Mouse (Mus musculus) erythroblast, embryonic 14.5 days (primary cell): ENCODE data around the gene Bcas3.

Source experiments
- GATA1 ChIP-seq: IDR thresholded peaks from 2 replicates; pipeline ENCODE4 v1.6.1; 2012; ENCODE audit warnings: low read length, inconsistent platforms, mixed read lengths
- TAL1 ChIP-seq: IDR thresholded peaks from 3 replicates; pipeline ENCODE4 v1.6.1; 2012; ENCODE audit warnings: low read length, inconsistent platforms, mixed read lengths

DNA sequence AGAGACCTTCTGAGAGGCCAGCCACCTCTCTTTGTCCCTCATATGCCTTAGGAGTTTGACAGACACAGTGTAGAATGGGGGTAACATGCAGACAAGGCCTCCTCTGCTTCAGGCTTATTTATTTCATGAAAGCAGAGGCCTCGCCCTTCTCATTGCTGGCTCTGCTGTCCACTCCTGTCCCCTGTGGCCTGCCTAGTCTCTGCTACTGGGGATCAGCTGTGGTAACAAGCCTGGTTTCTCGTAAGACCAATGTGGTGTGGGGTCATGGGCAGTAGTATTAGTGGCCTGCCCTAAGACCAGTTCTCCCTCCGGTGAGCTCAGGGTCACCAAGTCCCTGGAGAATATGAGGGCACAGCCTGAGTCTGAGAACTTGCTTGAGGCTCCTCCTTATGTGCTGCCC is 468.0 kb downstream of the Bcas3 start:
- TF ChIP-seq GATA1, result no peak
- no peak for TF ChIP-seq TAL1
